Mouse (Mus musculus) cortical plate, adult 2 months (tissue): ENCODE data around the gene Anapc11.

Experiments used
- CTCF ChIP-seq: fragments of 200-500 bp; IDR thresholded peaks from 2 replicates; pipeline ENCODE4 v1.5.1; 2011; ENCODE audit warnings: mild to moderate bottlenecking, control low read depth, low read length; ENCODE audit not compliant: insufficient read depth; ENCODE audit errors: extremely low read depth
- POLR2A ChIP-seq: fragments of 200-500 bp; IDR thresholded peaks from 2 replicates; pipeline ENCODE4 v1.6.1; 2011; ENCODE audit warnings: mild to moderate bottlenecking, low read length, control low read depth; ENCODE audit not compliant: insufficient read depth; ENCODE audit errors: extremely low read depth

DNA sequence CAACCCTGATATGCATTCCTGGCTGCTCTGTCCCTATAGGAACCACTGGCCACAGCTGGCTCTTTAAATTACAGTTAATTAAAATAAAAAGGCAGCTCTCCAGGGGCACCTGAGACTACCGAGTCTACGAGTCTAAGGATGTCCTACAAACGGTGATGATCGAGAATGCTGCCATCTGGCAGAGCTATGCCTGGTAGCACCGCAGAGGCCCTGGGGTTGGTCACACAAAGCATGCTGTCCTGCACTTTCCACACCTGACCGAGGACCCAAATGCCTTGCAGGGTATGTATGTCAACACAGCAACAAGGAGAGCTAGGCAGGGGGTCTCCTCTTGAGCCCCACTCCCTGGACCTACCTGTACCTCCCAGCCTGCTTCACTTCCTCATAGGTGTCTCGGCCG, 15.8 kb downstream of the Anapc11 start:
- TF ChIP-seq CTCF (no peak), POLR2A (no peak)
